9 mouse cellular contexts compared by ENCODE assay signal in the genomic region with DNA sequence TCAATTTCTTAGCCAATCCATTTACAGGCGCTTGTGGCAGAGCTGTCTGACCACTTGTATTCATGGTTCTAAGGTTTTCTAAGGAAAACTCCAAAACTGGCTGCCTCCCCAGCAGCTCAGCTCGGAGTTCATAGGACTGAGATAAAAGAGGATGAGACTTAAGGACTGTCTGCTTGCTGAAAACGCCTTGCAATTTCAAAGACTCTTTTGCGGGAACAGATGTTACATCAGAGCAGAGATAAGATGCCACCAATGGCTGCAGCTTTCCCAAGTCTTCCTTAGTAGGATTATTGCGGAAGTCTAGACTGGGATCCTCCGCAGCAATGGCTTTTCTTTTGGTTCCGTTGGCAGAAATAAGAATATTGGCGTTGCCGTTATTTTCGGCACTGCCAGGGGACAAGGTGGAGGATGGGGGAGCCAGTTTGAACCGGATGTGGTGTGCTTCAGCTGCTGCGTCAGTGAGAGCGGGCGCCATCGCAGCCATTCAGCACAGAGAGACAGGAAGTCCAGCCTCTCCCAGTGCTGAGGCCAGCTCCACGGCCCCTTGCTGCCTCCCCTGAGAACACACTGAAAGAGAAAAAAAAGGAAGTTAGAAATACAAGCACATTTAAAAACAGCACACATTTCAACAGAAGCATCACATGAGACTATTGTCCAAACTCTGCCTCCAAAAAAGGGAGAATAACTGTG. TPM values are rescaled to one million over a fixed set of nuclear protein-coding genes. Genes with fewer than 3 reads are reported as not detected.
DNase-seq lines count a peak whose midpoint lies in the region; ATAC-seq and TF ChIP-seq lines count a peak whose summit lies in the region.
"Had no signal": no experiment of that assay in that cellular context is flagged by ENCODE, and none has a peak within 500 bp of the region (broad histone marks: within the 10 kb centered on the region; RNA-seq: fewer than 3 reads in every experiment).

No protein-coding gene starts in this region.

- intact Hi-C loops in heart, adult 2 months (cut with DNase I): no loop called here

- 0 out of 2 replicates have a peak, but pooled peaks have one; percentile 35 for TF ChIP-seq EP300 in heart, adult 2 months (IDR thresholded peaks at IDR 0.05; ENCODE audit: insufficient read depth, low read depth, low read length)

- H3K79me2 ChIP-seq in heart, adult 2 months (replicated peaks; ENCODE audit: control insufficient read depth, insufficient read depth, low read length): peaks cover 4% of the 10 kb centered on the region

- no peak for ATAC-seq in heart, embryonic 11.5 days (replicated peaks; ENCODE audit: insufficient number of reproducible peaks, low FRiP score, low TSS enrichment)
- ATAC-seq in heart, embryonic 16.5 days (replicated peaks; ENCODE audit: extremely low read depth, insufficient read depth, low FRiP score): peak; percentile 63; the same call in 1 of the 2 replicates
- ATAC-seq in liver, embryonic 16.5 days (ENCODE audit: low read depth): peak; percentile 87

- no peak overlapping the region for H3K4me3 ChIP-seq in heart, adult 2 months
- H3K4me3 ChIP-seq in heart, embryonic 11.5 days (ENCODE audit: low read depth, low read length): no peak overlapping the region
- 0 out of 2 replicates have a peak overlapping the region, but pooled peaks have one; percentile 15 for H3K4me3 ChIP-seq in heart, embryonic 16.5 days (ENCODE audit: low read length)
- peak overlapping the region; percentile 50 for H3K4me3 ChIP-seq in liver, embryonic 16.5 days (ENCODE audit: low read depth, low read length)

- 0 out of 2 replicates have a peak overlapping the region, but pooled peaks have one; percentile 2 for H3K27ac ChIP-seq in heart, adult 2 months
- no peak overlapping the region for H3K27ac ChIP-seq in heart, embryonic 11.5 days (ENCODE audit: low read depth, low read length)
- peak overlapping the region; percentile 44; the same call in 1 of the 2 replicates for H3K27ac ChIP-seq in heart, embryonic 16.5 days (ENCODE audit: low read length)
- H3K27ac ChIP-seq in liver, embryonic 16.5 days (ENCODE audit: low read length): peak overlapping the region; percentile 79

- peak; percentile 62 to 82 for DNase-seq in heart, adult 2 months
- peak; percentile 92 for DNase-seq in T-cell, adult 2 months (ENCODE audit: low spot score)
- DNase-seq in spleen, postnatal 10 days (ENCODE audit: low spot score in 2 of 2): peak; percentile 39 to 80
- no peak for DNase-seq in cerebellum, postnatal 14 days
- no peak for DNase-seq in testis, postnatal 10 days (ENCODE audit: low spot score)
- DNase-seq: lung, embryonic 14.5 days had no signal

- H3K27me3 ChIP-seq in heart, adult 2 months (ENCODE audit: control insufficient read depth, insufficient read depth, low read length): no peaks in the 10 kb centered on the region
- H3K27me3 ChIP-seq in heart, embryonic 11.5 days (ENCODE audit: control insufficient read depth, insufficient read depth, low read length): no peaks in the 10 kb centered on the region
- no peaks in the 10 kb centered on the region for H3K27me3 ChIP-seq in heart, embryonic 16.5 days (ENCODE audit: control insufficient read depth, insufficient read depth, low read length)
- no peaks in the 10 kb centered on the region for H3K27me3 ChIP-seq in liver, embryonic 16.5 days (ENCODE audit: control insufficient read depth, insufficient read depth, low read depth, low read length)

- no peak overlapping the region for H3K9ac ChIP-seq in heart, adult 2 months (ENCODE audit: low read depth, low read length)
- H3K9ac ChIP-seq in heart, embryonic 11.5 days (ENCODE audit: low read depth, low read length): no peak overlapping the region
- H3K9ac ChIP-seq in heart, embryonic 16.5 days (ENCODE audit: low read length): no peak overlapping the region
- H3K9ac ChIP-seq in liver, embryonic 16.5 days (ENCODE audit: low read depth, low read length): peak overlapping the region; percentile 43; the same call in 1 of the 2 replicates
- H3K9ac ChIP-seq: lung, embryonic 14.5 days had no signal

- WGBS in heart, adult 2 months: 58% methylated on average over 16 of the region's 16 CpGs
- WGBS in heart, embryonic 11.5 days (ENCODE audit: insufficient replicate concordance): 78% methylated on average over 16 of the region's 16 CpGs
- 76% methylated on average over 16 of the region's 16 CpGs for whole genome bisulfite sequencing in heart, embryonic 16.5 days
- 24% methylated on average over 16 of the region's 16 CpGs for WGBS in liver, embryonic 16.5 days (ENCODE audit: insufficient replicate concordance)

- peaks cover 50% of the 10 kb centered on the region for H3K36me3 ChIP-seq in heart, adult 2 months (ENCODE audit: control insufficient read depth, insufficient read depth, low read length)
- H3K36me3 ChIP-seq in heart, embryonic 11.5 days (ENCODE audit: control insufficient read depth, insufficient read depth, low read length): peaks cover 10% of the 10 kb centered on the region
- H3K36me3 ChIP-seq in heart, embryonic 16.5 days (ENCODE audit: control insufficient read depth, insufficient read depth): peaks cover 19% of the 10 kb centered on the region
- H3K36me3 ChIP-seq in liver, embryonic 16.5 days (ENCODE audit: control insufficient read depth, insufficient read depth): peaks cover 14% of the 10 kb centered on the region

- no peaks in the 10 kb centered on the region for H3K9me3 ChIP-seq in heart, embryonic 11.5 days (replicated peaks; ENCODE audit: control insufficient read depth, low read length)
- no peaks in the 10 kb centered on the region for H3K9me3 ChIP-seq in heart, embryonic 16.5 days (replicated peaks; ENCODE audit: control insufficient read depth, low read length)
- H3K9me3 ChIP-seq in liver, embryonic 16.5 days (replicated peaks; ENCODE audit: control insufficient read depth, low read length): no peaks in the 10 kb centered on the region

- H3K4me2 ChIP-seq in heart, embryonic 11.5 days: no peak overlapping the region
- no peak overlapping the region for H3K4me2 ChIP-seq in heart, embryonic 16.5 days (ENCODE audit: low read depth, low read length)
- peak overlapping the region; percentile 54 for H3K4me2 ChIP-seq in liver, embryonic 16.5 days (ENCODE audit: low read depth, low read length)
- H3K4me2 ChIP-seq: lung, embryonic 14.5 days had no signal

- peaks cover 8% of the 10 kb centered on the region for H3K4me1 ChIP-seq in heart, adult 2 months (ENCODE audit: control insufficient read depth, insufficient read depth, low read length)
- H3K4me1 ChIP-seq in heart, embryonic 11.5 days (ENCODE audit: control insufficient read depth, insufficient read depth, low read length): no peaks in the 10 kb centered on the region
- H3K4me1 ChIP-seq in heart, embryonic 16.5 days (ENCODE audit: control insufficient read depth, insufficient read depth, low read length): peaks cover 10% of the 10 kb centered on the region
- peaks cover 15% of the 10 kb centered on the region for H3K4me1 ChIP-seq in liver, embryonic 16.5 days (ENCODE audit: control insufficient read depth, low read depth, low read length)

- TF ChIP-seq CTCF in heart, adult 2 months (IDR thresholded peaks at IDR 0.05): no peak

- no peak for TF ChIP-seq POLR2A in heart, adult 2 months (IDR thresholded peaks at IDR 0.05; ENCODE audit: insufficient read depth, low read depth, low read length)

RNA-seq across cellular contexts. Expression of a gene that starts 43.8 kb away (rescaled TPM):
- total RNA-seq in heart, adult 2 months (2021): 10 to 100 TPM; 26.8 to 27.1 TPM
- 30.1 and 39.5 TPM in 2 replicates for polyA plus RNA-seq in heart, adult 2 months (2012; rRNA removed)
- polyA plus RNA-seq in heart, embryonic 11.5 days (2014; fragmentation: Nextera tagmentation; extraction: Ambion mirVana): 16.6 TPM in 2 replicates
- polyA plus RNA-seq in heart, embryonic 16.5 days (2015; fragmentation: Nextera tagmentation; extraction: Ambion mirVana): 12.5 and 13.2 TPM in 2 replicates
- 5.2 and 5.6 TPM in 2 replicates for polyA plus RNA-seq in liver, embryonic 16.5 days (2015; fragmentation: Nextera tagmentation; extraction: Ambion mirVana)

Comparison
In these comparisons a context has a peak if more than half of its experiments do, and no peak if none do; other contexts are left out.
1. H3K4me3 ChIP-seq: peak in heart, embryonic 16.5 days (single experiment) and liver, embryonic 16.5 days (single experiment); none in heart, adult 2 months (single experiment) and heart, embryonic 11.5 days (single experiment).
2. DNase-seq: peak in heart, adult 2 months (2 of 2), T-cell, adult 2 months (single experiment) and spleen, postnatal 10 days (2 of 2); none in cerebellum, postnatal 14 days (0 of 2) and testis, postnatal 10 days (single experiment).